Mouse (Mus musculus): Measurements from ENCODE around the gene Zfp385a. TPM values are rescaled to one million over a fixed set of nuclear protein-coding genes. Genes with fewer than 3 reads are reported as not detected.

Zfp385a gene
- polyA plus RNA-seq, 1 experiment from 2014 or later = 3.1 TPM

- TF ChIP-seq CTCF (IDR thresholded peaks at IDR 0.05; ENCODE audit: low read depth) = no peak
- H3K9ac ChIP-seq (ENCODE audit: low read depth, low read length) = no peak overlapping the region
- H3K27me3 ChIP-seq (replicated peaks; ENCODE audit: control insufficient read depth, insufficient read depth, low read length) = no peaks in the 10 kb centered on the region
- no peak for ATAC-seq
- 50% methylated on average over 1 of the region's 1 CpGs for WGBS
- no peaks in the 10 kb centered on the region for H3K4me1 ChIP-seq (replicated peaks; ENCODE audit: control insufficient read depth, insufficient read depth, low read length)
- H3K4me3 ChIP-seq (ENCODE audit: low read depth, low read length) = no peak overlapping the region
- H3K27ac ChIP-seq (ENCODE audit: low read depth, low read length) = no peak overlapping the region
- H3K9me3 ChIP-seq (ENCODE audit: control insufficient read depth) = no peaks in the 10 kb centered on the region
- H3K36me3 ChIP-seq (ENCODE audit: control insufficient read depth, insufficient read depth) = peaks cover 23% of the 10 kb centered on the region
- H3K4me2 ChIP-seq (replicated peaks; ENCODE audit: low read depth) = no peak overlapping the region
Observed at GRCm38 (mm10) chr15:103359122-103359510, 19.2 kb upstream of the Zfp385a start.

- Histone ChIP-seq H3K9ac (ENCODE audit: low read depth, low read length) (no peak overlapping the region), H3K4me2 (replicated peaks; ENCODE audit: low read depth) (no peak overlapping the region), H3K27ac (ENCODE audit: low read depth, low read length) (no peak overlapping the region), H3K27me3 (replicated peaks; ENCODE audit: control insufficient read depth, insufficient read depth, low read length) (no peaks in the 10 kb centered on the region), H3K9me3 (ENCODE audit: control insufficient read depth) (no peaks in the 10 kb centered on the region), H3K36me3 (ENCODE audit: control insufficient read depth, insufficient read depth) (peaks cover 29% of the 10 kb centered on the region), H3K4me1 (replicated peaks; ENCODE audit: control insufficient read depth, insufficient read depth, low read length) (no peaks in the 10 kb centered on the region), H3K4me3 (ENCODE audit: low read depth, low read length) (no peak overlapping the region)
- WGBS = 36% methylated on average over 4 of the region's 4 CpGs
- ATAC-seq = no peak
- no peak for TF ChIP-seq CTCF (IDR thresholded peaks at IDR 0.05; ENCODE audit: low read depth)
Observed at GRCm38 (mm10) chr15:103358278-103359121, 18.6 kb upstream of the Zfp385a start.

DNA sequence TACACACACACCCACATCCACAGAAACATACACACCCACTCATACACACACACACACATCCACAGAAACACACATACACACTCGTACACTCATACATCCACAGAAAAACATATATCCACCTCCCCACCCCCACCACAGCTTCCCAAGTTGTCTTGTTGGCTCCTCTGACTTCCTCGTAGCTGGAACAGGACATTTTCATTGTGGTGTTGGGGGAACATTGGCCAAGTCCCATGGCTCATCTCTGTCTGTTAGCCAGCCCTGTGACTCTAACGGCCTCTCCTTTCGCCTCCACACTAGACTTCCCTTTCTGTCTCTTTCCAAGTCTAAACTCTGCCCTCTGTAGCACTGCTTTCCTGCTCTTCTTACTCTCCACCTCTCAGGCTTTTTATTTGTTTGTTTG lies 17.9 kb upstream of the Zfp385a start:
- 75% methylated on average over 4 of the region's 4 CpGs for WGBS
- no peak for ATAC-seq
- H3K4me1 ChIP-seq (replicated peaks; ENCODE audit: control insufficient read depth, insufficient read depth, low read length) = no peaks in the 10 kb centered on the region
- H3K9ac ChIP-seq (ENCODE audit: low read depth, low read length) = no peak overlapping the region
- no peak overlapping the region for H3K4me2 ChIP-seq (replicated peaks; ENCODE audit: low read depth)
- peaks cover 31% of the 10 kb centered on the region for H3K36me3 ChIP-seq (ENCODE audit: control insufficient read depth, insufficient read depth)
- no peak for TF ChIP-seq CTCF (IDR thresholded peaks at IDR 0.05; ENCODE audit: low read depth)
- H3K27me3 ChIP-seq (replicated peaks; ENCODE audit: control insufficient read depth, insufficient read depth, low read length) = no peaks in the 10 kb centered on the region
- no peaks in the 10 kb centered on the region for H3K9me3 ChIP-seq (ENCODE audit: control insufficient read depth)
- no peak overlapping the region for H3K27ac ChIP-seq (ENCODE audit: low read depth, low read length)
- no peak overlapping the region for H3K4me3 ChIP-seq (ENCODE audit: low read depth, low read length)

DNA sequence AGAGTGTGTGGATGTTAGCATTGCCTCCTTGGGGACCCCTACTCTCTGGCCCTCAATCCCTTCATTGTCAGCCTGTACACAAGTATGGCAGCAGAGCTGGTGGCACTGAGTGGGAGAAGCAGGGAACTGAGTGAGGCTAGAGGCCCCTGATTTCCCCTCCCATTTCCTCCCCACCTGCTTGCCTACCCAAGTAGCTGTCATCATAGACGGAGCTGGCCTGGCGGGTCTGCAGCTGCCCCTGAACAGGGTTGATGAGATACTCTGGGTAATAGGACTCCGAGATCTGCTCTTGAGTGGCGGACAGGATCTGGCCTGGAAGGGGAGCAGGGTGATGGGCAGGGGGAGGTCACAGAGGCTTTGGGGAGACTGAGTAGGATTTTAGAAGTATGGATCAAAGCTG lies 16.2 kb upstream of the Zfp385a start:
- H3K27me3 ChIP-seq (replicated peaks; ENCODE audit: control insufficient read depth, insufficient read depth, low read length) = no peaks in the 10 kb centered on the region
- no peak overlapping the region for H3K9ac ChIP-seq (ENCODE audit: low read depth, low read length)
- no peak for ATAC-seq
- no peak overlapping the region for H3K4me2 ChIP-seq (replicated peaks; ENCODE audit: low read depth)
- H3K9me3 ChIP-seq (ENCODE audit: control insufficient read depth) = no peaks in the 10 kb centered on the region
- no peak overlapping the region for H3K4me3 ChIP-seq (ENCODE audit: low read depth, low read length)
- no peaks in the 10 kb centered on the region for H3K4me1 ChIP-seq (replicated peaks; ENCODE audit: control insufficient read depth, insufficient read depth, low read length)
- WGBS = 77% methylated on average over 4 of the region's 4 CpGs
- no peak for TF ChIP-seq CTCF (IDR thresholded peaks at IDR 0.05; ENCODE audit: low read depth)
- no peak overlapping the region for H3K27ac ChIP-seq (ENCODE audit: low read depth, low read length)
- H3K36me3 ChIP-seq (ENCODE audit: control insufficient read depth, insufficient read depth) = peaks cover 44% of the 10 kb centered on the region

DNA sequence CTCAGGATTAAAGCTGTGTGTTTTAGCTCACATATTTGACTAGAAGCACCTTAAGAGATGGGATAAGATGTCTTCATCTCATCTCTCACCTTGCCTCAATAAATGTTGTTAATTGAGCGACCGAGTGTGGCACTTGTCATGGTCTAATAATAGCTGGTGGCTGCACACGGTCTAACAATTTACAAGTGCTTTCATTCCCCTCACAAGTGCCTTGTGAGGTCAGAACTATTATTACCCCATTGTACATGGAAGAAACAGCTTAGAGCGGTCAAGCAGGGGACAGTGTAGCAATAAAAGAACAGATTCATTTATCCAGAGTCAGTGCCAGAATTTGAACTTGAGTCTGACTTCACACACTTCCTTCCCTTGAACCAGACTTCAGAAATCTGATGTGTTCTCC lies 15.5 kb upstream of the Zfp385a start:
- no peak for TF ChIP-seq CTCF (IDR thresholded peaks at IDR 0.05; ENCODE audit: low read depth)
- no peak for ATAC-seq
- no peaks in the 10 kb centered on the region for H3K27me3 ChIP-seq (replicated peaks; ENCODE audit: control insufficient read depth, insufficient read depth, low read length)
- H3K9me3 ChIP-seq (ENCODE audit: control insufficient read depth) = no peaks in the 10 kb centered on the region
- H3K9ac ChIP-seq (ENCODE audit: low read depth, low read length) = no peak overlapping the region
- no peak overlapping the region for H3K4me2 ChIP-seq (replicated peaks; ENCODE audit: low read depth)
- peaks cover 51% of the 10 kb centered on the region for H3K36me3 ChIP-seq (ENCODE audit: control insufficient read depth, insufficient read depth)
- H3K27ac ChIP-seq (ENCODE audit: low read depth, low read length) = no peak overlapping the region
- H3K4me1 ChIP-seq (replicated peaks; ENCODE audit: control insufficient read depth, insufficient read depth, low read length) = no peaks in the 10 kb centered on the region
- WGBS = 73% methylated on average over 4 of the region's 4 CpGs
- no peak overlapping the region for H3K4me3 ChIP-seq (ENCODE audit: low read depth, low read length)

- ATAC-seq = no peak
Observed at GRCm38 (mm10) chr15:103354690-103355089, 14.8 kb upstream of the Zfp385a start.

More at GRCm38 (mm10) chr15:103354690-103355089, 14.8 kb upstream of the Zfp385a start:
- H3K9ac ChIP-seq (ENCODE audit: low read depth, low read length) = no peak overlapping the region
- no peaks in the 10 kb centered on the region for H3K4me1 ChIP-seq (replicated peaks; ENCODE audit: control insufficient read depth, insufficient read depth, low read length)
- no peaks in the 10 kb centered on the region for H3K27me3 ChIP-seq (replicated peaks; ENCODE audit: control insufficient read depth, insufficient read depth, low read length)
- TF ChIP-seq CTCF (IDR thresholded peaks at IDR 0.05; ENCODE audit: low read depth) = no peak
- 96% methylated on average over 2 of the region's 2 CpGs for WGBS
- H3K9me3 ChIP-seq (ENCODE audit: control insufficient read depth) = no peaks in the 10 kb centered on the region
- H3K27ac ChIP-seq (ENCODE audit: low read depth, low read length) = no peak overlapping the region
- H3K4me3 ChIP-seq (ENCODE audit: low read depth, low read length) = no peak overlapping the region
- no peak overlapping the region for H3K4me2 ChIP-seq (replicated peaks; ENCODE audit: low read depth)
- H3K36me3 ChIP-seq (ENCODE audit: control insufficient read depth, insufficient read depth) = peaks cover 58% of the 10 kb centered on the region

Measured in intestine, postnatal 0 days (tissue).